ENCODE assay signal across 19 mouse cellular contexts in genomic region chr17:70040751-70041430, GRCm38 (mm10).
DNase-seq lines count a peak whose midpoint lies in the region; ATAC-seq and TF ChIP-seq lines count a peak whose summit lies in the region.
"Had no signal": no experiment of that assay in that cellular context is flagged by ENCODE, and none has a peak within 500 bp of the region (broad histone marks: within the 10 kb centered on the region; RNA-seq: fewer than 3 reads in every experiment).

No protein-coding gene starts in this region.

- H3K27me3 ChIP-seq in forebrain, postnatal 0 days (ENCODE audit: insufficient read depth, low read length) = no peaks in the 10 kb centered on the region
- H3K27me3 ChIP-seq in forebrain, embryonic 16.5 days (replicated peaks; ENCODE audit: control insufficient read depth, insufficient read depth, low read length) = no peaks in the 10 kb centered on the region
- H3K27me3 ChIP-seq: forebrain, embryonic 12.5 days; heart, embryonic 12.5 days; hindbrain, embryonic 15.5 days; intestine, embryonic 15.5 days; liver, embryonic 13.5 days; lung, embryonic 15.5 days had no signal

- H3K4me2 ChIP-seq in forebrain, postnatal 0 days (ENCODE audit: low read depth) = no peak overlapping the region
- H3K4me2 ChIP-seq in forebrain, embryonic 16.5 days (ENCODE audit: low read length) = no peak overlapping the region
- H3K4me2 ChIP-seq: forebrain, embryonic 12.5 days; heart, embryonic 12.5 days; hindbrain, embryonic 15.5 days; intestine, embryonic 15.5 days; liver, embryonic 13.5 days; lung, embryonic 15.5 days had no signal

- peak; percentile 25 for DNase-seq in forebrain, postnatal 0 days
- DNase-seq in layer of hippocampus, adult 18-20 months (ENCODE audit: low spot score in 2 of 2) = peak; percentile 21 to 54
- no peak for DNase-seq in layer of hippocampus, postnatal 10 days (ENCODE audit: low spot score in 2 of 2)
- DNase-seq in right cerebral cortex, adult 18-20 months = peak; percentile 17
- DNase-seq in right cerebral cortex, postnatal 14 days = no peak
- DNase-seq in natural killer cell, adult 2 months (ENCODE audit: low spot score in 2 of 2) = no peak
- DNase-seq: adrenal gland, postnatal 25 days; kidney, postnatal 4 days; liver, embryonic 13.5 days had no signal

- no peaks in the 10 kb centered on the region for H3K36me3 ChIP-seq in forebrain, postnatal 0 days (ENCODE audit: insufficient read depth)
- H3K36me3 ChIP-seq in forebrain, embryonic 16.5 days (ENCODE audit: control insufficient read depth, insufficient read depth) = no peaks in the 10 kb centered on the region
- H3K36me3 ChIP-seq: forebrain, embryonic 12.5 days; G1E; heart, embryonic 12.5 days; hindbrain, embryonic 15.5 days; intestine, embryonic 15.5 days; liver, embryonic 13.5 days; lung, embryonic 15.5 days; midbrain, embryonic 10.5 days had no signal

- H3K4me1 ChIP-seq in forebrain, postnatal 0 days (ENCODE audit: insufficient read depth) = no peaks in the 10 kb centered on the region
- no peaks in the 10 kb centered on the region for H3K4me1 ChIP-seq in forebrain, embryonic 16.5 days (replicated peaks; ENCODE audit: control insufficient read depth, insufficient read depth, low read length)
- no peaks in the 10 kb centered on the region; the same call in 1 of the 2 replicates for H3K4me1 ChIP-seq in olfactory bulb, adult 2 months (ENCODE audit: control insufficient read depth, insufficient read depth, low read length)
- H3K4me1 ChIP-seq: forebrain, embryonic 12.5 days; heart, embryonic 12.5 days; hindbrain, embryonic 15.5 days; intestine, embryonic 15.5 days; liver, embryonic 13.5 days; lung, embryonic 15.5 days; midbrain, embryonic 10.5 days had no signal

- TF ChIP-seq CTCF in forebrain, postnatal 0 days (IDR thresholded peaks at IDR 0.05; ENCODE audit: low read depth) = no peak
- no peak for TF ChIP-seq CTCF in olfactory bulb, adult 2 months (IDR thresholded peaks at IDR 0.05; ENCODE audit: insufficient read depth, low read depth, low read length)

- no peak overlapping the region for H3K27ac ChIP-seq in forebrain, postnatal 0 days (ENCODE audit: low read depth, low read length)
- H3K27ac ChIP-seq in forebrain, embryonic 16.5 days (ENCODE audit: low read length) = no peak overlapping the region
- H3K27ac ChIP-seq in olfactory bulb, adult 2 months (ENCODE audit: insufficient read depth, low read depth, low read length) = 0 out of 2 replicates have a peak overlapping the region, but pooled peaks have one; percentile 45
- H3K27ac ChIP-seq: forebrain, embryonic 12.5 days; hindbrain, embryonic 15.5 days; intestine, embryonic 15.5 days; liver, embryonic 13.5 days; lung, embryonic 15.5 days; macrophage; midbrain, embryonic 10.5 days had no signal

- no peak overlapping the region for H3K9ac ChIP-seq in forebrain, postnatal 0 days
- no peak overlapping the region for H3K9ac ChIP-seq in forebrain, embryonic 16.5 days (replicated peaks; ENCODE audit: low read depth, low read length)
- H3K9ac ChIP-seq: forebrain, embryonic 12.5 days; heart, embryonic 12.5 days; hindbrain, embryonic 15.5 days; intestine, embryonic 15.5 days; liver, embryonic 13.5 days; lung, embryonic 15.5 days had no signal

- no peak for ATAC-seq in forebrain, postnatal 0 days
- ATAC-seq in forebrain, embryonic 16.5 days = no peak
- ATAC-seq: intestine, embryonic 15.5 days had no signal

- H3K9me3 ChIP-seq in forebrain, postnatal 0 days (ENCODE audit: low read length) = no peaks in the 10 kb centered on the region
- H3K9me3 ChIP-seq in forebrain, embryonic 16.5 days (ENCODE audit: control insufficient read depth, low read length) = no peaks in the 10 kb centered on the region
- H3K9me3 ChIP-seq: forebrain, embryonic 12.5 days; heart, embryonic 12.5 days; hindbrain, embryonic 15.5 days; intestine, embryonic 15.5 days; liver, embryonic 13.5 days; lung, embryonic 15.5 days; midbrain, embryonic 10.5 days had no signal

- TF ChIP-seq POLR2A in olfactory bulb, adult 2 months (IDR thresholded peaks at IDR 0.05; ENCODE audit: insufficient read depth, low read depth, low read length) = no peak

- no peak overlapping the region for H3K4me3 ChIP-seq in forebrain, postnatal 0 days (ENCODE audit: low read depth, low read length)
- no peak overlapping the region for H3K4me3 ChIP-seq in forebrain, embryonic 16.5 days (replicated peaks; ENCODE audit: low read length)
- H3K4me3 ChIP-seq in olfactory bulb, adult 2 months (ENCODE audit: insufficient read depth, low read depth, low read length) = no peak overlapping the region
- H3K4me3 ChIP-seq: forebrain, embryonic 12.5 days; heart, embryonic 12.5 days; hindbrain, embryonic 15.5 days; intestine, embryonic 15.5 days; liver, embryonic 13.5 days; lung, embryonic 15.5 days; midbrain, embryonic 10.5 days had no signal

- WGBS in forebrain, postnatal 0 days = 69% methylated on average over 7 of the region's 7 CpGs
- WGBS in forebrain, embryonic 16.5 days = 75% methylated on average over 7 of the region's 7 CpGs
- 67% methylated on average over 7 of the region's 7 CpGs for WGBS in olfactory bulb, adult 2 months

Comparison
In these comparisons a context has a peak if more than half of its experiments do, and no peak if none do; other contexts are left out.
1. DNase-seq: peak in forebrain, postnatal 0 days (single experiment), layer of hippocampus, adult 18-20 months (2 of 2) and right cerebral cortex, adult 18-20 months (single experiment); none in layer of hippocampus, postnatal 10 days (0 of 2), right cerebral cortex, postnatal 14 days (single experiment) and natural killer cell, adult 2 months (0 of 2).